Mouse (Mus musculus): ENCODE data around the gene Gm3409. TPM values are rescaled to one million over a fixed set of nuclear protein-coding genes. Genes with fewer than 3 reads are reported as not detected.

Gm3409 gene
- total RNA-seq, 2 experiments from 2014 or later = not detected

Other genes starting within 250 kb of the Gm3409 start
- gene Wasf3, start 152.7 kb upstream of the Gm3409 start, total RNA-seq (2015) = not detected in 2 replicates
- gene Wasf3, start 152.7 kb upstream of the Gm3409 start, total RNA-seq (2017) = not detected in 2 replicates
- gene Gm6408, start 55.7 kb upstream of the Gm3409 start, total RNA-seq (2015) = not detected in 2 replicates
- not detected in 2 replicates for gene Gm6408, start 55.7 kb upstream of the Gm3409 start, total RNA-seq (2017)
- not detected in 2 replicates for gene Gm6370, start 46.3 kb upstream of the Gm3409 start, total RNA-seq (2015)
- gene Gm6370, start 46.3 kb upstream of the Gm3409 start, total RNA-seq (2017) = not detected in 2 replicates
- gene 4930449I24Rik, start 35.2 kb upstream of the Gm3409 start, total RNA-seq (2015) = not detected in 2 replicates
- not detected in 2 replicates for gene 4930449I24Rik, start 35.2 kb upstream of the Gm3409 start, total RNA-seq (2017)
- gene Gm3402, start 23.5 kb upstream of the Gm3409 start, total RNA-seq (2015) = not detected in 2 replicates
- gene Gm3402, start 23.5 kb upstream of the Gm3409 start, total RNA-seq (2017) = not detected in 2 replicates
- not detected in 2 replicates for gene Gm3404, start 11.8 kb upstream of the Gm3409 start, total RNA-seq (2015)
- gene Gm3404, start 11.8 kb upstream of the Gm3409 start, total RNA-seq (2017) = not detected in 2 replicates
- not detected in 2 replicates for gene Gm3415, start 18.5 kb downstream of the Gm3409 start, total RNA-seq (2015)
- gene Gm3415, start 18.5 kb downstream of the Gm3409 start, total RNA-seq (2017) = not detected in 2 replicates
- gene Gpr12, start 47.6 kb downstream of the Gm3409 start, total RNA-seq (2015) = not detected in 2 replicates
- not detected in 2 replicates for gene Gpr12, start 47.6 kb downstream of the Gm3409 start, total RNA-seq (2017)